Mouse (Mus musculus) frontal cortex, postnatal 25 days (tissue): ENCODE measurements at regions not wholly inside any gene's neighbourhood (a gene's known extent, or its start where the extent isn't known, plus 50 kb on each side); places are given as distances from the start of the nearest gene placed in this dataset.

ENCODE experiments used
- DNase-seq, 2 experiments: peaks; one replicate each; pipeline ENCODE4 v3.0.0; 2022; ENCODE audit warnings: low spot score in 2 of 2

DNA sequence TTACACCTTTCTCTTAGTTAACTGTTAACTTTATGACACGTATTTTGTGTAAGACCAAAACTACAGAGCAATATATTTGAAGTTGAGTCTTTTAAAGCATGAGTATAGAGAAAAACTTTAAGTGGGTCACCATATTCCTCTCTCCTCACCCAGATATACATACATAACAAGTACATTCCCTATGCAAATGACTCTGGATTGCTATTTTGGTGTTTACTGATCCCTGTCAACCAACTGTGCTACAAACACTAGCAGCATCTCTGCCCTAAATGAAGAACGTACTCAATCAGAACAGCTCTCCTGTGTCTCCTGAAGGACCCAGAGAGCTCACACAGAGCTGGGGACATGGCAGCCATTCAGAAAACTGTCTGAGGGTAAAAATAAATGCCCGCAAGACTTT is 363.4 kb upstream of the Rack1 start:
- no peak for DNase-seq

DNA sequence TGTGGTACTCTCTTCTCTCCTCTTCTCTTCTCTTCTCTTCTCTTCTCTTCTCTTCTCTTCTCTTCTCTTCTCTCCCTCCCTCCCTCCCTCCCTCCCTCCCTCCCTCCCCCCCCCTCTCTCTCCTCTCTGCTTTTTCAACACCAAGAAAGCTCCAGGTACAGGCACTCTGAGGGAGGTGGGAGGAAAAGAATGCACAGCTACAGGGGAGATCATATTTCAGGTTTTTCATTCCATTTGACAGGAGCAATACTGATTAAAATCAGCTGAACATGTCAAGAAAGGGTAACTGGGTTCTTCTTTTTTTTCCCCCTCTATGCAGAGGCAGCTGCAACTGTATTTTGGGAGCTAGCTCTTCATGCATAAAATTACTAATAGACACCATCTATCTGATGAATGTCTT is 368.8 kb upstream of the Rack1 start:
- no peak for DNase-seq

DNA sequence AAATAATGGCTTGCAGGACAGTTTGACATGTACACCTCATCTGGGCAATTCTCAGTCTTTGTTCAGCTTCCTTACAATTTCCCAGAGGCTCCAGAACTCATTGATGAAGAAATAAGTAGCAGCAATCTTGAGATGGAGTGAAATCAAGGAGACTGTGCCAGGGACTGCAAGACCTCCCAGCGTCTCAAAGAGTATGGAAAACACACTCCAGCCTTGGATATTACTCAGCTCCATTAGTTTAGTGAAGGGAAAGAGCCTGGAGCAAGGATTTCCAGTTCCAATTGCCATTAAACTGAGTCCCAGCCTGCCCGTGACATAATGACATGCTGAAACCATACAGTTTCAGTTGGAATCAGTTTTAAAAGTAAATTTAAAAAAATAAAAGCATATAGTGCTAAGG is 372.7 kb upstream of the Rack1 start:
- no peak for DNase-seq

DNA sequence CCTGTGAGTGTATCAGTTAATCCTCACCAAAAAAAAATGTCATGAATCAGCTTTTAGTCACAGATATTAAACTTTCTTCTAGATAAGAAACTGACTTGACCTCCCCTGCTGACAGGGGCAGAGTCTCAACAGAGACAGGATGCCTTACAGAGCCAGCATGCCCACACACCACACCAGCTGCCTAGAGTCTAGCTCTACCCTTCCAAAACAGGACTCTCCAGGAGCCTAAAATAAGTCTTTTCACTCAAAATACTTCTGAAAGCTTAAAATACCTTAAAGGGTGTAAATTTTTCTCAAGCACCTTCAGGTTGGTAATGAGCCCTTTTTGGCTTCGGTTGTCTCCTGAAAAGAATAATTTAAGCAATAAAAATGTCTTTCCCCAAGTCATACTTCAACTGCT is 373.7 kb upstream of the Rack1 start:
- DNase-seq: no peak

DNA sequence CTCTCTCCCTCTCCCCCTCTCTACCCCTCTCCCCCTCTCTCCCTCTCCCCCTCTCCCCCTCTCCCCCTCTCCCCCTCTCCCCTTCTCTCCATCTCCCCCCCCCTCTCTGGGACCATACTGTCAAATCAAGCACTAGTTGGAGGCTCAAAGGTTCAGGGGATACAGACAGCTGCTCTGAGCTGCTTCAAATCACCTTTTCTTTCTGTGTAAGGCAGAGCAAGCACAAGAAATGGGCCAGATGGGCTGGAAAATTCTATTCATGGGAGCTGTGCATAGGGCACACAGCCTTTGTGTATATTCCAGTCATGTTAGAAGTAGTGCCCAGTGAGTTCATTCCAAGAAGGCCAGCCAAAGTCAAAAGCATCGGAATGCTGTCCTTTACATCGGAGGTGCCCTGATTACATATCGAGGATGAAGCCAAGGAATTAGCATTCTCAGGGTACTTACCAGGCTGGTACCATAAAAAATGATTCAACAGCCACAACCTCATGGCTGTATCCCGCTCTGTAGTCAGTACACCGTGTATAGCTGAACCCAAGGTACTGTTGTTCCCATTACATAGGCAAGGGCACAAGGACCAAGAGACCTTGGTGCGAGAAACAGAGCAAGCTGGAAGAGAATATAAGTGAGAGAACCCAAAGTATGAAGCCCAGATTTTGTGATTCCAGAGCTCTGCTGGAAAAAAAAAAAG is 381.9 kb upstream of the Rack1 start:
- no peak for DNase-seq

DNA sequence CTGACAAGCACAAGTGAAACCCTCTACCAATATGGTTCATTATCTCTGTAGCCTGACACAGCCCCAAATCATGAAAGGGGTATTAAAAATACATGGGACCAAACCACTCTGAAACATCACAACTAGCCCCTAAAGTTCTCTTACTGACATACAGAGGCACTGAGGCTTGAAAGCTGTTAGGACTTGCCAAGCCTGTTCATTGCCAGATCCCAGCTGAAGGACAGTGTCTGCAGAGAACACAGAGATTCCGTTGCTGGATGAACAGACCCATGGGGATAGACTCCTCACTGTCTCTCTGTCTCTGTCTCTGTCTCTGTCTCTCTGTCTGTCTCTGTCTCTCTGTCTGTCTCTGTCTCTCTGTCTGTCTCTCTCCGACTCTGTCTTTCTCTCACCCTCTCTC is 382.5 kb upstream of the Rack1 start:
- DNase-seq: no peak

DNA sequence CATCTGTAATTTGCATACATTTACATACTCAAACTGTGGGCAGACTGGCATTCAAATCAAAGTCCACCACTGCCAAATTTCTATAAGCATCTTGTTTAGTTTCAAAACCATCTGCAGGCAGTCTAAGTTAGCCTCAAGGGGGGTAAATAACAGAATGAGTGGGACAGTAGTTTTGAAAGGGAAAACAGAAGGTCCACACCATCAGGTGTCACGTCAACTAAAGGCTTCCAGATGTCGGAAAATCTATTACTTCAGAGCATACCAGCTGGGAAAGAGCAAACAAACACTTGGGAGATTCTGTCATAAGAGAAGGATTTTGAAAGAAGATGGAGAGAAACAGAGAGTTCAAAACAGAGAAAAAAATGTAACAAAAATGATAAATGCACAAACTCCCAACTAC is 402.1 kb upstream of the Rack1 start:
- no peak for DNase-seq

DNA sequence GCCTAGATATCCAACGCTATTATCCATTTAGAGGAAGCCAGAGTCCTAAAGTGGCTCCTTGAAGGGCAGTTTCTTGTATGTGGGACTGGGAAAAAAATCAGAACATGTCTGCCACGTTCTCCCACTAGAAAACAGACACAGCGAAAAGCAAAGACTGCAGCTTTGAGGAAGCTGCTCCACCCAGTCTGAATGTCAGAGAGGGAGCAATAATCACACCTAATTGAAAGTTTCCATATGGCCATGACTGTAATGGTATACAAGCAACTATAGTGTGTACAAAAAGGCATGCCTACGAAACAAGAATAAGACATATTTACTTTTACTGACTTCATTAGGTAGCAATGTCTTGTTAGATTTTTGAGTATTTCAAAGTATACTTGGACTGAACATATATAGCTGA is 392.7 kb upstream of the Sgcd start:
- DNase-seq: no peak

DNA sequence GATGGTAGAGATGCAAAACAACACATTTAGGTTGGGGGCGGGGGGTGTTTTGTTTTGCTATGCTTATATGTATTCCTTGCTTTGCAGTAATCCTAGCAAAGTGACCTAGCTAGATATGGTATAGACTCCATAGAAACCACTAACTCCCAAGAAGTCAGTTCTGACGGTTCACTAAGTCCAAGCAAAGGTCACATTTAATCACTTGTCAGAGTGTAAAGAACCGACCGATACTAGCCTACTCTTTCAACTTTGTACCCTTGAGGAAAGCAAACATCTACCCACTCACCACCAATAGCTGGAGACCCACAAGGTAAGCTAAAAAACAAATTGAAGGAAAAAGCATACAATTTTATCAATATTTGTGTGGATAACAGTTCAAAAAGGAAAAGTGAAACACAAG is 389.3 kb upstream of the Sgcd start:
- no peak for DNase-seq

DNA sequence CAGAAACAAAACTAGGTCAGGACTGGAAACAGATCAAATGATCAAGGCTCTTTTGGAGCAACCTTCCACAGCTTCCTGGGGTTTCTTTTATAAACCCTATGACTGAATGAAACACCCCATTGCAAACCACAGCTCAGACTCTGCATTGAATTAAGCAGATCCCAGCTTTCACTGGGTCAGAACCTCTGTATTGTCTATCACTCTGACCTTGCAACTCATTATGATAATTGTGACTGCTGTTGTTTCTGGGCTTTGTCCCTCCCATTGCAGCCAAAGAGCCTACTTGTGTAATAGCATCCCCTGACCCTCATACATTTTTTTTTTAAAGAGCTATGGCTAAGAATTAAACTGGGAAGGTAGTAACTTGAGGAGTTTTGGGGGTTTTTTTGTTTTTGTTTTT is 388.5 kb upstream of the Sgcd start:
- no peak for DNase-seq

DNA sequence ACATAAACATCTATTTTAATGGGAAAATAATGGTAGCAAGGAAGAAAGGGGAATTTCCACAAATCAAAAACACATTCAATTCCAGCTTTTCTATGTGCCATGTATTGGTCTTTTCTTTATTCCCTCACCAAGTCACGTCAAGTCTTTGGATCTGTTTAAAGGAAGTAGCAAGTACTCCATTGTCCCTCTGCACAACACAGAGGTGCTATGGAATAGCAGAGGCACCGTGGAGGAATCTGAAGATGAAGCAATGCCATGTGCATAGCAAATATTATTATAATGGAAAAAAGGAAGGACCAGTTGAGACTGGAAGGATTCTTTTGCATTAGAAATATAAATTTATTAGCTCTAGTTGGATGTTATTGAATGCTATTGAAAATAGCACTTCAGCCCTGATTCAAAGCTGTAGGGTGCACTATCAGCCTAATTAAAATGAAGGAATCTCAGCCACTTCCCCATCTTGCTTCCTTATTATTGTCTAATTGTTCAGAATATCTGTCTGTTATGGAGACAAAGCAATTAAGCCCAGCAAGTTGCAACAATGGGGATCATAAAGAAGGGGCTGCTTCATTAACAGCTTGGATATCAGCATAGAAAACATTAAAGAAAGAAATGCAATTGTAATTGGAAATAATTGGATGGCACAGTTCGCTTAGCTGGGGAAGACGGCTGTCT is 362.7 kb upstream of the Sgcd start:
- DNase-seq: no peak

DNA sequence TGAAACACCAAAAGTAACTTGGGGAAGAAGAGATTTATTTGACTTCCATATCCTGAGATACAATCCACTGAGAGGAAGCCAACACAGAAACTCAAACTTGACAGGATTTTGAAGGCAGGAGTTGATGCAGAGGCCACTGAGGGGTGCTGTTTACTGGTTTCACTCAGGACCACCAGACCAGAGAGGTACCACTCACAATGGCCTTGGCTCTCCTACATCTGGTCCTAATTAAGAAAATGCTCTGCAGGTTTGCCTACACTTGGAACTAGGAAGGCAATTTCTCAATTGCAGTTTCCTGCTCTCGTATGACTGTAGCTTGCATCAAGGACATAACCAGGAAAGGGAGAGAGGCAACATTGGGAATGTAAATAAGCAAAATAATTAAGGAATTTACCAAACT is 325.7 kb upstream of the Sgcd start:
- no peak for DNase-seq

DNA sequence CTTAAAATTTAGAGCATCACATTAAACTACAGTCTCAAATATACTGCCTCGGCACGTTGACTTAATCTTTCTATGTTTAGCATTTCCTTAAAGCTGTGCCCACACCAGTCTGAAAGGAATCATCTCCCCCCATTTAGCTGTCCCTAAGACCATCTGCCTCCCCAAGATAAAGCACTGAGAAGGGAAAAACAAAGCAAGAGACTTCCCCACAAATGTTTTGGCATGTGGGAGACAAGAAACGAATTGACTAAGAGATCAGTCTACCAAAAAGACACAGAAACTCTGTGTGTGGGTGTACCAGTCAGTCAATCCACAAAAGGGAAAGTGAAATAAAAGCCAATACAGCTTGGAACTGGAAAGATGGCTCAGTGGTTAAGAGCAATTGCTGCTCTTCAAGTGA is 306.6 kb upstream of the Sgcd start:
- DNase-seq: no peak

DNA sequence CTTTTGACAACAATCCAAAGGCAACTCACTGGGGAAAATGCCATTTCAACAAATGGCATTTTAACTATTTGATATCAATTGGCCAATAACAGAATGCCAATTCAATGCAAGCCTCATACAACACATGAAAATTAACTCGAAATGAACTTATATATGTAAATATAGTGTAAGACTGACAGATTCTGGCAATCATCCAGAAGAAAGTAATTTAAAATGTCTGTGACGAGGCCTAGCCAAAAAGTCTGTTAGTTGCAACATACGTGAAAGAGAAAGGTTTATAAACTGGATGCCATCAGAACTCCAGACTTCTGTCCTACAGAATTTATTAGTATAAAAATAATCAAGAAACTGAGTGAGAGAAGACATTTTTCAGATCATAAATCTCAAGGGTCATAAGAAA is 273.7 kb upstream of the Sgcd start:
- no peak for DNase-seq

DNA sequence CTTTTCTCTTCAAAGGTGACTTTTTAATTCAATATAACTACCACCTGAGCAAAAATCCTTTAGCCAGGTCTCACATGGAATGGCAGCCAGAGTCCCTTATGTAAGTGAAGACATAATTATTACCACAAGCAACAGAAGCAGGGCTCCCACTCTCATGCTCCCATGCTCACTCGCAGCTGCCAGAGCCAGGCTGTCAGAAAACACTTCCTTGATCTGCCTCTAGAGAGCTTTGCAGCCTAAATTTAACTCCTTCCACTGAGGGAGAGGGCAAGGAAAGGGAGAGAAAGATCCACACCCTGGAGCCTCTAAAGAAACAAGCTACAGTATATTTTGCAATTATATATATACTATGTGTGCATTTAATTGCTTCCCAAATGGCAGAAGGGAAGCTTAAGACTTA is 272.3 kb upstream of the Sgcd start:
- no peak for DNase-seq

DNA sequence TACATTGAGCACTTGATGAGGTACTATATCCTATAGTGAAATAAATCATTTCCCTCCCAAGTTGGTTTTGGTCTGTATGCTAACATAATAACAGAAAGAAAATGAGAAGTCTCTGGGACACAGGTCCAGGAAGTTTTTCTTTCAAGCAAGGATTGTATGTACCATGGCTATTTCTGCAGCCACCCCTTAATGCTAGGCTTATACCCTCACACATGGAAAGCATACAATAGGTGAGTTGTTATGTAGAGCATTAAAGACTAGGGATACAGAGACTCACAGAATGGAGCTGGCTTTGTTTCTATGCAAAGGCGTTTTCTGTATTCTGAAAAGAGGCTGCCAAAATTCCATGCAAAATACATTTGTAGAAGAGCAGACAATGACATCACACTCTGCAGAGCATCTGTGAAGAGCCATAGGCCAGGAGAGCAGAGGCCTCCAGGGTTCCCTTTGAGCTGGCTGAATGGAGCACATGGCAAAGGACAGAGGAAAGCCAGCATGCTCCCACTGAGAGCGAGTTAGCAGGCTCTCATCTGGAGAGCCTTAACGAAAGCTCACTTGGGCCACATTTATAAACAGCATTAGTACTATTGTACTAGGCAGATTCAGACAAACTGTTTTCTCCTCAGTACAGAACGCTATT is 262.0 kb upstream of the Sgcd start:
- DNase-seq: no peak

DNA sequence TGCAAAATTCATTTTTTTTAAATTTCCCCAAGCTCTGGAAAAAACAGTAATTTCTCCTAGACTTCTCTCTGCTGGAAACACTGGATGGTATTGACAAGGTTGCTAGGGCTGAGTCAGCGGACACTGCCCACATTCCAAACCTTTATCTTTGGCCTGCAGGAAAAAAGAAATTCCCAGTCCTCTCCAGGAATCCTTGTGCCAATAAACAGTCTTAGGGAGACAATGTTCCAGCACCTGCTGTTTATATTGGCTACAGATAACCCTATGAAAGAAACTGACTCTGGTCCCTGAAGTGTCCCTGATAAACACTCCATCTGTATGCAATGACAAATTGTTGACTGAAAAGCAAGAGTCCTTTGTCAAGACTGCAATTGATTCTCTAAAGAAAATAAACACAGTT is 260.5 kb upstream of the Sgcd start:
- no peak for DNase-seq

DNA sequence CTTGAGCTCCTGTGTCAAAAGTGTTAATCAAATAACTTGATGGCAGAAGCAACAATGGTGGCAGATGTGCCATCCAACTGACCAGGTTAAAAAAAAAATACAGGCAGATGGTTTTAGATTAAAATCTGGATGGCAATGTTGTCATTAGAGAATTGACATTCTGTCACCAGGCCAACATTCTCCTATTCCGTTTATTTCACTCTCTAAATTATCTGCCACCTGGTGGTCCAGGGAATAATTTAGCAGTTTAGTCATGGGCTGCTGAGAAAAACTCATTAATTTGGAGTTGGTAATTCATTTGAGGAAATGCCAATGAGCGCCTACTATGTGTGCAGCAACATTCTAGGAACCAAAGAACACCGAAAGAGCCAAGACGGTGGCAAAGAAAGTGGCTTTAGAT is 232.4 kb upstream of the Sgcd start:
- DNase-seq: no peak

DNA sequence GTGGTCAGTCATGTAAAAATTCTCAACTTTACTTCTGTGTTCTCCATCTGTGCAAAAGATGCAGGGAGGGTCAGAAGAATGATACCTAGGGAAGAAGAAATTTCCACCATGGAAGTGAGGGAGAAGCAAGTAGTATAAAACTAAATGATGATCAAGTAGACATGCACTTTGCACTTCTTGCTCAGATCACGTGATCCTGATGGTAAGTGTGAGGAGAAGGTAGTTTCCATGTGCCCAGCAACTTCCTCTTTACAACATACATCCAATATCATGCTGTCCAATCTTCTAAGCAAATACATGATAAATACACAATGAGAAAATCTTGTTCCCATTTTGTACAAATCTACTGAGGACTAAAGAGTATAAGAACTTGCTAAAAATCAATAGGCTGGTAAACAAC is 230.4 kb upstream of the Sgcd start:
- no peak for DNase-seq

DNA sequence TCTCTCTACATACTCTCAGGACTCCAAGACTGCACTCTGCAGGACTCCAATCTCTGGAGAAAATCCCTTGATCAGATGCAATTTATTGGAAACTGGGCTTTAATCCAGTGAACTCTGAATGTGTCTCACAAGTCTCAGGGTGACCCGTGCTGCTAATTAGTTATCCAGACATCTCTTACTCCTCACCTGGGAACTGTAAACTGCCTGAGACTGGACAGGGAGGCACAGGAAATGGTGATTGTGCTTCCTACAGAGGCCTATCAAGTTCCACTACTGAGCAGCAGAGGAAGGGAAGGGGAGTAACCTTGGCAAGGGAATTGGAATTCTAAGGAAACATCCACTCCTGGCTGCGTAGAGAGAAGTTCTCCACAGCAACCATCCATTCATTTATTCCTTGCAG is 228.0 kb upstream of the Sgcd start:
- DNase-seq: no peak

DNA sequence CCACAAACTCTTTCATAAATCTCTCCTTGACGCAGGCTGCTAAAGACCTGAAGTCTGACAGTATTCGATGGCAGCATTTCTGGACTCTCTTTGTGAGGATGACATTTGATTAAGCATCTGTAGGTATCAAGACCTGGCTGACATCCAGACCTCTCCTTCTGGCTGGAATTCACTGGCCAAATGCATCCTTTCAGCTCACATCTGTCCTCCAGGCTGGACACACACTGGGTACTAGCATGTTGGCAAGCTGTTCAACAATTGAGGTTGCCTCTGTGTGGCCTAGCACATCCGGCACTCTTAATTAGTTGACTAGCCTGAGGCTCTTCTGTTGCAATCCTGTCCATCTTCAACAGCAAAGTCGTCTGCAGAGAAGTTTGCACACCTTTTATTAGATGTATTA is 197.8 kb upstream of the Sgcd start:
- DNase-seq: no peak

DNA sequence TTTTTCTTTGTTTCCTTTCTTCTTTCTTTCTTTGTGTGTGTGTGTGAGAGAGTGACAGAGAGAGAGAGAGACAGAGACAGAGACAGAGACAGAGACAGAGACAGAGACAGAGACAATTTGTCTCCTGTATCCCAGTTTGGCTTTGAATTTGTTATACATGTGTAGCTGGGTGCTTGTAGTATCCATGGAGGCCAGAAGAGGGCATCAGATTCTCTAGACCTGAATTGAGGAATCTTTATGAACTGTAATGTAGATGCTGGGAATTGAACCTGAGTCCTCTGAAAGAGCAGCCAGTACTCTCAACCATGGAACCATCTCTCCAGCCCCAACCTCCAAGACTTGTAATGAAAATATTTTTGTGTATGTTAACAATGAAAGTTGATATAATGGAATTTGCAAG is 190.2 kb upstream of the Sgcd start:
- DNase-seq: no peak

DNA sequence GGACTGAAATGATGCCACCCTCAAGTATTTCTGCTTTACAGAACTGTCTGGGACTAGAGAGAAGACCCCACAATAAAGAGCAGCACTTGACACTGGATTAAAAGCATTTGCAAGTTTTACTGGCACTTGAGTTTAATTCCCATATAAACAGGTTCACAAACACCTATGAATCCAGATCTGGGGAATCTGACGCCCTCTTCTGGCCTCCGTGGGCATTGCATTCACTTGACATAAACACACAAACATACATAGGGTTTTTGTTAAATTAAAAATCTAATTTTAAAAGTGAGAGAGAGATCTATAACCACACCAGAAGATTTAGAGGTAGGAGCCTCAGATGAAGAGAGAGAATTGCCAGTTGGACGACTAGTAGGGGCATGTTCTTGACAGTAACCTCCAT is 189.4 kb upstream of the Sgcd start:
- no peak for DNase-seq

DNA sequence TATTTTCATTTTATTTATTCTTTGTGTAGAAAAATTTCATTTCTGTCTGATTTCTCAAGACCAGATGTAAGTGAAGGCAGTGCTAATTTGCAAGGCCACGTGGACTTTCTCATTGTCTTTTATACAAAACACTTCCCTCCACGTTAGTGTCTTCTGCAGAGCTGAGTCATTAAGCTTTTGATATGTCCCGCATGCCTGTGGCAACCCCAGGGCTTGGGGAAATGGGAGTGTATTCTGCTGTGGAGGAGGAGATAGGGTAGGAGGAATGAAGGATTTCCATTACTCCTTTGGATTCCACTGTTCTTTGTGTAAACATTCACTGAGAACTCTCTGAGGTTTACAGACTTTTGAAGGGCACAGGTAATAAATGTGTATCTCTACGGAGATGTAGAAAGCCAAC is 187.7 kb upstream of the Sgcd start:
- no peak for DNase-seq
